Mouse (Mus musculus) hindlimb bud, embryonic 11.5 days (tissue): ENCODE measurements at regions not wholly inside any gene's neighbourhood (a gene's known extent, or its start where the extent isn't known, plus 50 kb on each side); places are given as distances from the start of the nearest gene placed in this dataset.

Source experiments
- DNase-seq: peaks from one replicate; pipeline ENCODE4 v3.0.0-alpha.2; 2012; ENCODE audit warnings: low read depth, low spot score; ENCODE audit errors: extremely low spot score

DNA sequence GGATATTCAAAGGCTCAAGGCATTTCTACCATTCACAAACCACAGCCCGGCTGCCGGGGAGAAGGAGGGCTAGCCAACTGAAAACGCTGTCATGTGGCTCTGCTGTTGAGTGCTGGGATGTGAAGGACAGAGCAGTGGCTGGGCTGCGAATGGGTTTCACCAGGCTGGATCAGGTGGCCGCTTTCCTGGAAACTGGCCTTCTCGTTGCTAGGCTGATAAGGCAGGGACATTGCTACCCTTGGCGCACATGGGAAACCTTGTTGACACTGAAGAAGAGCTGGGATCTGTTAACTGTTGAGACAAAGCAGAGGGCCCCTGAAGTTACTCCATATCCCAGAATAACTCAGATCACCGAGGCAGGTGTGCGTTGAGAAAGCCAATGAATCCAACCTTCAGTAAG, 216.1 kb upstream of the Rreb1 start:
- DNase-seq: no peak

GRCm38 (mm10) chr13:37562652-37563051, 215.5 kb upstream of the Rreb1 start:
- DNase-seq: no peak

DNA sequence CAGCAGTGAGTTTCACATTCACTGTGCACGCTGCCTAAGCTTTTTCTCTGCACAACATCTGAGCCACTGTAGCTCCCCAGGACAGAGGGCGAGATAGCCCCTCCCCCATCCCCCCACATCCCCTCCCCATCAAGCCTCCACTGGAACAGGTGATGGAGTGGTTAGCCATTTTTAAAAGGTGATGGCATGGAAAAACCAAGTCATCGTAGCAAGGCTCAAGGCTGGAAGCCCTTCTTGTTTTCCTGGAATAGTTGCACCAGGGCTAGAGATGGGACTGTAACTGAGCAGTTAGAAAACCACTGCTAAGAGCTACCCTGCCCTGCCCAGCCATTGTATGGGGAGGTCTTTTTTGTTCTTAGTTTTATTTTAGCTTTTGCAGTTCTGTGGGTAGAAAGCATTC, 209.1 kb upstream of the Rreb1 start:
- DNase-seq: no peak

DNA sequence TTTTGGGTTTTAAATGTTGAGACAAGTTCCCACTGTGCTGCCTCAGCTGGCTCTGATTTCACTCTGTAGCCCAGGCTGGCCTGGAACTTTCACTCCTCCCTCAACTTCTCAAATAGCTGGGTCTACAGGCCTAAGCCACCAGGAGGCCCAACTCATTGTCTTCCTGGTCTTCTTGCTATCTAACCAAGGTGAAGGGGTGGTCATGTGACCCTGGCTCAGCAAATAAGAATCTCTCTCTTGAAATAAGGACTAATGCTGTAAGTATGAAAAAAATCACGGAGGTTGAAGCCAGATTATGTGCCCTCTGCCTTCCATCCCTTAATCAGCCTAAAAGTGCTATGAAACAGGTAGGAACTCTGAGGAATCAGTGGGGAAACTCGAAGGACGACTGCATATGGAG, 208.7 kb upstream of the Rreb1 start:
- DNase-seq: no peak

GRCm38 (mm10) chr13:37572983-37573382, 205.2 kb upstream of the Rreb1 start:
- DNase-seq: no peak

DNA sequence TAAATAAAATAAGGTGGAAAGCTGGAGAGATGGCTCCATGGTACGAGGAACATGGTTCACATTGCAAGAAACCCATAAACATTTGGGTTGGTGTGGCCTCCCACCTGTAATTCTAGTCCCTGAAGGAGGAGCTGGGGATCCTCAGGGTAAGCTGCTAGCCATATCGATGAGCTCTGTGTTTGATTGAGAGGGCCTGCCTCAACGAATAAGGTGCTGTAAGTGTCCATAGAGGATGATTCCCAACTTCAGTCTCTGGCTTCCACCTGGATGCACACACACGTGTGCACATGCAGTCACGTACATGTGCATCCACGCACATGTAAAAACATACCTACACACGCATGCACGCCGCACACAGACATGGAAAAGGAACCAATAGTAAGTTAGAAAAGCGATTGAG, 199.0 kb upstream of the Rreb1 start:
- no peak for DNase-seq

GRCm38 (mm10) chr13:37579775-37580174, 198.4 kb upstream of the Rreb1 start:
- DNase-seq: no peak

DNA sequence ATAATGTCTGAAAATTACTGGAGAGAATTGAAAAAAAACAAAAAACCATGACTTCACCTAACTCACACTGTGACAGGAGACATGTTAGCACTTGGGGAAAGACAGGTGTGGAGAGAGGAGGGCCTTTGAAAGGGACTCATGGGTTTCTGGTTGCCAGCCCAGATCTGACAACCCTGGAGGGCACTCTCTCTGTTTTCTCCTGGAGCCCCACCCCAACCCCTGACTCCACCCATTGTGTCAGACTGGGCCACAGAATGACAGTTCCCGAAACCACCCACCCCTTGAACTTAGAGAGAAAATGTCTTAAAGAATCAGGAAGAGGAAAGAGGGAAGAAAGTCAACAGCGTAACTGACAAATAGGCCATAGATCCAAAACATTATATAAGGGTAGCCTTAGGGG, 197.4 kb upstream of the Rreb1 start:
- no peak for DNase-seq

GRCm38 (mm10) chr13:37581374-37581773, 196.8 kb upstream of the Rreb1 start:
- no peak for DNase-seq

GRCm38 (mm10) chr13:37585476-37585875, 192.7 kb upstream of the Rreb1 start:
- no peak for DNase-seq

- DNase-seq: no peak
Observed at GRCm38 (mm10) chr13:37586511-37586910, 191.7 kb upstream of the Rreb1 start.

DNA sequence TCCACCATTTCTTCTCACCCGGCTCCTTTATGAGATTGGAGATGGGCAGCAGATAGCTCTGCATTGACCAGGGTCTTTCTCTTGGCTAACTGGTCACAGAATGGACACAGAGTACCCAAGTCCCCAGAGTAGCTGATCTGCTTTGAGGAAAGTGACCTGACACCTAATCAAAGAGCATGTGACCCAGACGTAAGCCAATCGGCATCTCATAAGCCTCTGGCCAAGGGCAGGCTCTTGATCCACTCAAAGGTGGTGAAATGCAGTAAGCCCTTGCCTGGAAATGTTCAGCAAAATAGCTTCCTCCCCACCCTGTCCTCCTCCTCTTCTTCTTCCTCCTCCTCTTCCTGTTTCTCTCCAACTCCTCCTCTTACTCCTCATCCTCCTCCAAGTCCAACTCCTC, 190.3 kb upstream of the Rreb1 start:
- no peak for DNase-seq

DNA sequence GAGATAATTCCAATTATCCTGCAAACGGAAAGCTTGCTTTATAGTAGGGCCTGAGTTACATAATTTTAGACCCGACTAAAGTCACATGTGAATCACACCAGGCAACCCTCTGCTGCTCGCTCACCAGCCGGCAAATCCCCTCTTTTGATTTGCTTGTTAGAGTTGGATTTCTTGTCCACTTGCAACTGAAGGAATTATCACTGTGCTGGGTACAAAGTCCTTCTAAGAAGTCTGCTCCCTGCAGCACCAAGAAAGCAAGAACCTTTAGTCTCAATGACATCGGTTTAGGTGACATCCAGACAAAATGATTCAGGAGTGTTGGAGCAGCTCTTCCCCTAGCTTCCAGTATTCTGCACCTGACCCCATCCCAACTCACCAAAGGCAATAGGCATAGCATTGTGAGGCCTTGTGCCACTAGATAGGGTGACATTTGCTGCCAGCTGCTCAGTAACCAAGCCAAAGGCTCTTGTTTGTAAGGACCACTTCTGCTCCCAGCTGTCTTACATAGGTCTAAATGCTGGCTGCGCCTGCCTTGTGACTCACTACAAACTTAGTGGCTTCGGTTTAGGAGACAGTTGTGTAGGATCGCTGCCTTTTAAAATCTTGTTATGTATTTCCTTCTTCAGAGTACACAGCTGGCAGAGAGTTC, 189.5 kb upstream of the Rreb1 start:
- DNase-seq: no peak

DNA sequence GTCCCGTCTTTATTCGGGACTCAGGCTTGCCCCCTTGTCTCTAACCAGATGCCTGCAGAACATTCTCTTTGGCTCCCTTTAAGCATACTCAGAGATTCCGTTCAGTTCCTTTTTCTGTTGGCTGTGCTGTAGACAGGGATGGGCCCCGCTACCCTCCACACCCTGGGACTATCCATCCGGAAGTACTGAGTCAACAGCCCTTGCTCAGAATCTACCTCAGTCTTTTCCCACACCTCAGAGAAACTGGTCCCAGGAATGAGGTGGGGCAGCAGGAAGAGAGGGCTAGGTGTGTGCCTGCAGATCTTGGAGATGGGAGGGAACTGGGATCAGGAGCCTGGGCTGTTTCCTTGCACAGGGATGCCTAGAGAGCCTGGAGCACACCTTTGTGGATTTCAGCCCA, 186.1 kb upstream of the Rreb1 start:
- DNase-seq: no peak

DNA sequence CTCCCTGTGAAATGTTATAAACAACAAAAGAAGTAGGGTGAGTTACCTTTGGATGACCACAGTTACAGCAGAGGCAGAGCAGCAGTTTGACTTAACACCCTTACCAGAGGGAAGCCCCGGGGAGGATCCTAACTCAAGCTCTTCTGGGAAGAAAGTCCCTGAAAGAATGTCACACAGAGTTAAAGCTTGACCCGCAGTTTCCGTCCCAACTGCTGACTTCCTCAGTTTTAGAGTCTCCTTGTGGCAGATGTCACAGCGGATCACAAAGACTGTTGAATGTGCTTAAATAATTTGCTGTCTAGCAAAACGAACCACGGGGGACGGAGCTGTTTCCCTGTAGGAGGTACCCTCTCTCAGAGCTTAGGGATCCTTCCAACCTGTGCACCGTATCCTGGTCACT, 183.0 kb upstream of the Rreb1 start:
- DNase-seq: no peak

DNA sequence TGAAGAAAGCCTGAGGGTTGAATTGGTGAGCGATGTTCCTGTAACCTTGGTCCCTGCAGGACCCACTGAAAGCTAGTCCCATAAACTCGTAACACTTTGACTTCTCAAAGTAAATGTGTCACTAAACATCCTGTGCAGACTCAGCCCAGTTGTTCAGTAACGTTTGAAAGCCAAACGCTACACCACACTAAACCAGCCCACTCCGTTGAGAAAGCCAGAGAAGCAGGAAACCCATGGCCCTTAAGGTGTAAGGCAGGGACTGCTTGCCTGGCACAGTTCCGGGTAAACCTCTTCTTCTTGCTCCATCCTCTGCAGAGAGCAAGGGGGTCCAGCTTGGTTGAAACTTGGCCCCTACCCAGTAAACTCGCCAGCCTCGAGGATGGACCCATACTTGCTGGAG, 180.6 kb upstream of the Rreb1 start:
- DNase-seq: no peak

GRCm38 (mm10) chr13:37598165-37598775, 179.9 kb upstream of the Rreb1 start:
- no peak for DNase-seq

- DNase-seq: no peak
Observed at GRCm38 (mm10) chr13:37599679-37600078, 178.5 kb upstream of the Rreb1 start.

DNA sequence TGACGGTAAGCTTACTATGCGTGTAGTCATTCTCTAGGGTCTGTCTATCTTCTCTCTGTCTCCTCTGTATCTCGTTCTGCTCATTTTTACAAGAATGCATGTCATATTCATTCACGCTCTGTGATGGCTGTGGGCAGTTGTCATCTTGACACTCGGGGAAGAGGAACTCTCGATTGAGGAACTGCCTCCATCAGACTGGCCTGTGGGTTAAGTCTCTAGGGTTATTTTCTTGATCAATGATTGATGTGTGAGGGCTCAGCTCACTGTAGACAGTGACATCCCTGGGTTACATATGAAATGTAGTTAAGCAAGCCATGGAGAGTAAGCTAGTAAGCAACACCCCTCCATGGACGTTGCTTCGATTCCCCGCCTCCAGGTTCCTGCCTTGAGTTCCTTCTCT, 178.0 kb upstream of the Rreb1 start:
- DNase-seq: no peak

GRCm38 (mm10) chr13:37601068-37601467, 177.1 kb upstream of the Rreb1 start:
- no peak for DNase-seq

DNA sequence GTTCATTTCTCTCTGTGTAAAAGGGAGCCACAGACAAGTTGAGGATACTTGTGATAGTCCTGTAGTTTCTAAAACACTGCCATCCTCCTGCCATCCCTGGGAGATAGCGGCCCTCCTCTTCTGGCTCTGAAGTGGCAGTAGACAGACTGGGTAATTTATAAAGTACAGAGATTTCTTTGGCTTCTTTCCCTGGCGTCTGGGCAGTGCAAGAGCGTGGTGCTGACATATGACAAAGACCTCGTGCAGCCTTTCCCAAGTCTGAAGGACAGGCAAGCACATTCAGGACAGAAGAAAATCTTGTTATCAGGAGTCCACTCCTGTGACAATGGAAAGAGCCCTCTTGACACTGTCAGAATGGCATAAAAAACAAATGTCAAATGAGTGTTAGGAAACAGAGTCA, 175.9 kb upstream of the Rreb1 start:
- DNase-seq: no peak

GRCm38 (mm10) chr13:37603226-37603994, 174.8 kb upstream of the Rreb1 start:
- no peak for DNase-seq
